Mouse (Mus musculus) monocyte, adult 2 months (primary cell): ENCODE measurements around the gene 4930442H23Rik.

ENCODE experiments used
- DNase-seq, 2 experiments: peaks; one replicate each; pipeline ENCODE4 v3.0.0; 2022; ENCODE audit warnings: low spot score in 2 of 2, low read depth in 1 of 2

The 4930442H23Rik gene

GRCm38 (mm10) chr10:81145778-81146177 lies 37.9 kb downstream of the 4930442H23Rik start:
- no peak for DNase-seq

- no peak for DNase-seq
Observed at GRCm38 (mm10) chr10:81145307-81145706, 38.3 kb downstream of the 4930442H23Rik start.

GRCm38 (mm10) chr10:81144667-81145066 lies 39.0 kb downstream of the 4930442H23Rik start:
- no peak for DNase-seq

GRCm38 (mm10) chr10:81143845-81144437 lies 39.7 kb downstream of the 4930442H23Rik start:
- DNase-seq = no peak

- no peak for DNase-seq
Observed at GRCm38 (mm10) chr10:81143157-81143633, 40.5 kb downstream of the 4930442H23Rik start.

- no peak for DNase-seq
Observed at GRCm38 (mm10) chr10:81142551-81142981, 41.1 kb downstream of the 4930442H23Rik start.

- DNase-seq = no peak
Observed at GRCm38 (mm10) chr10:81141455-81142210, 42.0 kb downstream of the 4930442H23Rik start.

- no peak for DNase-seq
Observed at GRCm38 (mm10) chr10:81140717-81141454, 42.8 kb downstream of the 4930442H23Rik start.

- no peak for DNase-seq
Observed at GRCm38 (mm10) chr10:81140005-81140404, 43.6 kb downstream of the 4930442H23Rik start.

- no peak for DNase-seq
Observed at GRCm38 (mm10) chr10:81139529-81139846, 44.2 kb downstream of the 4930442H23Rik start.

- no peak for DNase-seq
Observed at GRCm38 (mm10) chr10:81138821-81139528, 44.7 kb downstream of the 4930442H23Rik start.

GRCm38 (mm10) chr10:81138131-81138782 lies 45.4 kb downstream of the 4930442H23Rik start:
- DNase-seq = peak in 1 of 2 experiments; percentile 65

GRCm38 (mm10) chr10:81137252-81138130 lies 46.2 kb downstream of the 4930442H23Rik start:
- DNase-seq = peak; percentile 100

- peak; percentile 41 to 67 for DNase-seq
Observed at GRCm38 (mm10) chr10:81136706-81137231, 46.9 kb downstream of the 4930442H23Rik start.

GRCm38 (mm10) chr10:81135831-81136705 lies 47.6 kb downstream of the 4930442H23Rik start:
- peak in 1 of 2 experiments; percentile 48 for DNase-seq

- no peak for DNase-seq
Observed at GRCm38 (mm10) chr10:81134966-81135681, 48.5 kb downstream of the 4930442H23Rik start, which contains the start of gene Zbtb7a. Gene Zbtb7a, plus strand, starts transcription at chr10:81135220.

GRCm38 (mm10) chr10:81134181-81134587 lies 49.5 kb downstream of the 4930442H23Rik start:
- DNase-seq = peak; percentile 77 to 89
